Mouse (Mus musculus) neural tube, embryonic 11.5 days (tissue): ENCODE measurements around the gene 1700020A23Rik. TPM values are rescaled to one million over a fixed set of nuclear protein-coding genes. Genes with fewer than 3 reads are reported as not detected.
A peak's percentile ranks its signal among the peaks of the same experiment; 100 is the strongest.

Experiments
- ATAC-seq: fragments of 200-750 bp; cut with Nextera tagmentation; 2 replicates; pipeline ENCODE4 v1.8.0; 2017; ENCODE audit warnings: moderate number of reproducible peaks, mild to moderate bottlenecking, moderate TSS enrichment, moderate library complexity; ENCODE audit not compliant: insufficient read depth, low FRiP score, low TSS enrichment
- DNase-seq: peaks from one replicate; pipeline ENCODE4 v3.0.0-alpha.2; 2015; ENCODE audit warnings: low spot score
- H3K27ac ChIP-seq: fragments of 300-500 bp; sonication (generic); 2 replicates; pipeline ENCODE4 v1.5.1; 2014; ENCODE audit warnings: low read depth, mild to moderate bottlenecking, low read length
- H3K27me3 ChIP-seq: fragments of 300-500 bp; sonication (generic); 2 replicates; pipeline ENCODE4 v1.6.1; 2014; ENCODE audit warnings: mild to moderate bottlenecking, low read length, mixed read lengths; ENCODE audit not compliant: control insufficient read depth, insufficient read depth
- H3K36me3 ChIP-seq: fragments of 300-500 bp; sonication (generic); 2 replicates; pipeline ENCODE4 v1.6.1; 2014; ENCODE audit warnings: mild to moderate bottlenecking, low read length, moderate library complexity, mixed read lengths; ENCODE audit not compliant: control insufficient read depth, insufficient read depth
- H3K4me1 ChIP-seq: fragments of 300-500 bp; sonication (generic); 2 replicates; pipeline ENCODE4 v1.6.1; 2014; ENCODE audit warnings: low read length, mixed read lengths; ENCODE audit not compliant: control insufficient read depth, insufficient read depth
- H3K4me2 ChIP-seq: fragments of 300-500 bp; sonication (generic); 2 replicates; pipeline ENCODE4 v1.6.1; 2014; ENCODE audit warnings: low read depth, mild to moderate bottlenecking, moderate library complexity
- H3K4me3 ChIP-seq: fragments of 300-500 bp; sonication (generic); 2 replicates; pipeline ENCODE4 v1.5.1; 2014; ENCODE audit warnings: low read depth, low read length
- H3K9ac ChIP-seq: fragments of 300-500 bp; sonication (generic); 2 replicates; pipeline ENCODE4 v1.6.1; 2014; ENCODE audit warnings: mild to moderate bottlenecking, low read length
- H3K9me3 ChIP-seq: fragments of 300-500 bp; sonication (generic); 2 replicates; pipeline ENCODE4 v1.6.1; 2016; ENCODE audit warnings: low read length; ENCODE audit not compliant: control insufficient read depth
- WGBS: fragments of 180-500 bp; shearing (Covaris S2); extraction: QIAGEN DNeasy Blood & Tissue Kit; methylation state at CpG from one replicate; pipeline ENCODE4 v1.1.7; 2014; 5-methylcytosine and 5-hydroxymethylcytosine counted together
- polyA plus RNA-seq: library from polyadenylated mRNA; unstranded; fragments of >200 nt; fragmentation: Nextera tagmentation; extraction: Ambion mirVana; gene quantifications from 2 replicates; pipeline ENCODE4 v1.2.1, GENCODE M21; 2014

1700020A23Rik gene
- polyA plus RNA-seq, 1 experiment from 2014 or later, result not detected

GRCm38 (mm10) chr2:130436769-130437168 is 31.7 kb downstream of the 1700020A23Rik start:
- Histone ChIP-seq H3K27me3 (no peaks in the 10 kb centered on the region), H3K9me3 (no peaks in the 10 kb centered on the region), H3K27ac (no peak overlapping the region), H3K4me1 (no peaks in the 10 kb centered on the region), H3K4me2 (no peak overlapping the region), H3K36me3 (peaks cover 22% of the 10 kb centered on the region), H3K4me3 (no peak overlapping the region), H3K9ac (no peak overlapping the region)
- ATAC-seq, result no peak
- WGBS, result 100% methylated on average over 1 of the region's 1 CpGs
- DNase-seq, result no peak

GRCm38 (mm10) chr2:130438861-130439260 is 33.8 kb downstream of the 1700020A23Rik start:
- no peak for ATAC-seq

GRCm38 (mm10) chr2:130439840-130440480 is 34.9 kb downstream of the 1700020A23Rik start:
- Histone ChIP-seq H3K4me1 (no peaks in the 10 kb centered on the region), H3K27ac (no peak overlapping the region), H3K9me3 (no peaks in the 10 kb centered on the region), H3K36me3 (peaks cover 27% of the 10 kb centered on the region), H3K9ac (no peak overlapping the region), H3K27me3 (no peaks in the 10 kb centered on the region), H3K4me2 (no peak overlapping the region), H3K4me3 (no peak overlapping the region)
- 91% methylated on average over 4 of the region's 4 CpGs for WGBS
- ATAC-seq (no peak), DNase-seq (no peak)

More at GRCm38 (mm10) chr2:130438861-130439260, 33.8 kb downstream of the 1700020A23Rik start:
- Histone ChIP-seq H3K9me3 (no peaks in the 10 kb centered on the region), H3K9ac (no peak overlapping the region), H3K4me3 (no peak overlapping the region), H3K4me2 (no peak overlapping the region), H3K27me3 (no peaks in the 10 kb centered on the region), H3K27ac (no peak overlapping the region), H3K36me3 (peaks cover 25% of the 10 kb centered on the region), H3K4me1 (no peaks in the 10 kb centered on the region)
- WGBS, result 87% methylated on average over 3 of the region's 3 CpGs
- no peak for DNase-seq

GRCm38 (mm10) chr2:130442162-130442561 is 37.1 kb downstream of the 1700020A23Rik start:
- Histone ChIP-seq H3K9ac (no peak overlapping the region), H3K27ac (no peak overlapping the region), H3K9me3 (no peaks in the 10 kb centered on the region), H3K27me3 (no peaks in the 10 kb centered on the region), H3K36me3 (peaks cover 27% of the 10 kb centered on the region), H3K4me1 (no peaks in the 10 kb centered on the region), H3K4me3 (no peak overlapping the region), H3K4me2 (no peak overlapping the region)
- ATAC-seq (no peak), DNase-seq (no peak)
- 86% methylated on average over 10 of the region's 10 CpGs for WGBS

- H3K36me3 ChIP-seq, result peaks cover 2% of the 10 kb centered on the region
- H3K9ac ChIP-seq, result no peak overlapping the region
- no peak for DNase-seq
- H3K9me3 ChIP-seq, result no peaks in the 10 kb centered on the region
- H3K27ac ChIP-seq, result no peak overlapping the region
- H3K4me1 ChIP-seq, result peaks cover 9% of the 10 kb centered on the region
- H3K27me3 ChIP-seq, result 0 out of 2 replicates have a peak, but pooled peaks cover 3% of the 10 kb centered on the region
- no peak for ATAC-seq
- no peak overlapping the region for H3K4me3 ChIP-seq
- no peak overlapping the region for H3K4me2 ChIP-seq
Measured at GRCm38 (mm10) chr2:130448449-130448848, 43.4 kb downstream of the 1700020A23Rik start.

- peak; percentile 51 for DNase-seq
- Histone ChIP-seq H3K27ac (no peak overlapping the region), H3K9ac (peak overlapping the region; percentile 87), H3K27me3 (0 out of 2 replicates have a peak, but pooled peaks cover 3% of the 10 kb centered on the region), H3K4me1 (peaks cover 9% of the 10 kb centered on the region), H3K36me3 (0 out of 2 replicates have a peak, but pooled peaks cover 2% of the 10 kb centered on the region), H3K9me3 (no peaks in the 10 kb centered on the region), H3K4me3 (peak overlapping the region; percentile 92), H3K4me2 (peak overlapping the region; percentile 82)
- WGBS, result 6% methylated on average over 17 of the region's 17 CpGs
- peak; percentile 10; the same call in 1 of the 2 replicates for ATAC-seq
Measured at GRCm38 (mm10) chr2:130449021-130449793, 44.1 kb downstream of the 1700020A23Rik start.

- H3K27me3 ChIP-seq, result 0 out of 2 replicates have a peak, but pooled peaks cover 3% of the 10 kb centered on the region
- peaks cover 9% of the 10 kb centered on the region for H3K4me1 ChIP-seq
- H3K4me3 ChIP-seq, result peak within 1 kb of the TSS; percentile 92
- ATAC-seq, result peak; percentile 95
- H3K9ac ChIP-seq, result peak within 1 kb of the TSS; percentile 87
- peak; percentile 93 for DNase-seq
- H3K4me2 ChIP-seq, result peak within 1 kb of the TSS; percentile 82
- H3K36me3 ChIP-seq, result no peaks in the 10 kb centered on the region
- WGBS, result under 1% methylated on average over 42 of the region's 50 CpGs
- H3K9me3 ChIP-seq, result no peaks in the 10 kb centered on the region
- H3K27ac ChIP-seq, result peak within 1 kb of the TSS; percentile 72; the same call in 1 of the 2 replicates
Measured at GRCm38 (mm10) chr2:130449794-130450433, 44.9 kb downstream of the 1700020A23Rik start, which contains the start of gene Ptpra. Gene Ptpra, plus strand, starts transcription at chr2:130450278.

GRCm38 (mm10) chr2:130450434-130450796 is 45.4 kb downstream of the 1700020A23Rik start:
- Histone ChIP-seq H3K4me1 (peaks cover 9% of the 10 kb centered on the region), H3K9me3 (no peaks in the 10 kb centered on the region), H3K4me2 (peak overlapping the region; percentile 82), H3K27me3 (0 out of 2 replicates have a peak, but pooled peaks cover 3% of the 10 kb centered on the region), H3K36me3 (no peaks in the 10 kb centered on the region), H3K4me3 (peak overlapping the region; percentile 92), H3K9ac (peak overlapping the region; percentile 87), H3K27ac (peak overlapping the region; percentile 72; the same call in 1 of the 2 replicates)
- WGBS, result under 1% methylated on average over 39 of the region's 47 CpGs
- DNase-seq, result no peak
- ATAC-seq, result peak; percentile 83
